Mouse (Mus musculus) olfactory bulb, adult 2 months (tissue): ENCODE results near the gene Gfra1.

Experiments used
- CTCF ChIP-seq: fragments of 200-500 bp; IDR thresholded peaks from 2 replicates; pipeline ENCODE4 v1.5.1; 2012; ENCODE audit warnings: low read depth, mild to moderate bottlenecking, low read length, moderate library complexity; ENCODE audit not compliant: insufficient read depth
- POLR2A ChIP-seq: fragments of 200-500 bp; IDR thresholded peaks from 2 replicates; pipeline ENCODE4 v1.6.1; 2012; ENCODE audit warnings: mild to moderate bottlenecking, low read depth, low read length, moderate library complexity; ENCODE audit not compliant: insufficient read depth

DNA sequence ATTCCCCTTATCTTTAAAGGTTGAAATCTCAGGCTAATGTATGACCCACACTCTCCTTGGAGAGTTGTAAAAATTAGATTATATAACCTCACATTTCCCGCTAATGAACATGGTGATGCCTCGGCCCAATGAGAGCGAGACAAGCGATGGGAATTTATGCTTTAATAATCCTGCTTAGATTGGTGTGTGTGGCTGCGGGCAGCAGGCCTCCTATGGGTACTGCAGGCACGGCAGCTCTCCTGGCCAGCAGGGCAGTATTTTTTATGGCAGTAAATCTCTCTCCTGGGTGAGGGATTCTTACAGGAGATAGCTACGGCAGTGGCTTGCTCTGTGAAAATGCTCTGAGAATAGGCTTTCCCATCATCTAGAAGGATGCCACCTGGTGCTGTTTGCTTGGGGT is 250.2 kb downstream of the Gfra1 start:
- TF ChIP-seq CTCF = no peak
- TF ChIP-seq POLR2A = no peak
